Mouse (Mus musculus): Measurements from ENCODE around the gene Ntrk3. TPM values are rescaled to one million over a fixed set of nuclear protein-coding genes. Genes with fewer than 3 reads are reported as not detected.
A peak's percentile ranks its signal among the peaks of the same experiment; 100 is the strongest.

Gene Ntrk3
- polyA plus RNA-seq, 2 experiments: 5.3 to 15.0 TPM

DNA sequence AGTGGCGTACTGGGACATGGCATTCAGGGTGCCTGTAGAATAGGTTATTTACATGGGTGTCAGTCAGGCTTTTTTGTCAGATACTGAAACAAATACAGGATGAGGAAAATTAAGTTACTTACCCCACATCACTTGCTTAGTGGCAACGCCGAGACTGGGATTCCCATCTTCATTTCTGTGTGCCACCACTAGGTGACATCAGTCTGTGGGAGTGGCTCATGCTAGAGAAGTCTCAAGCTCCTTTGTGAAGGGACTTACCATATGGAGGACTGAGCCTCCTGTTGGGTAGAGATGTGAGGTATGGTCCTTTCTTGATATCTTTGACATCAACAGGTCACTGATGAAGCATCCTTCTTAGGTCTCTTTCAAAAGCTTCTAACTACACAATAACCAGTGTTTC is 443.5 kb downstream of the Ntrk3 start:
- no peaks in the 10 kb centered on the region for H3K27me3 ChIP-seq (ENCODE audit: control insufficient read depth, insufficient read depth, low read length)
- H3K4me1 ChIP-seq (ENCODE audit: control insufficient read depth, insufficient read depth, low read length): no peaks in the 10 kb centered on the region
- no peak for TF ChIP-seq POLR2A (IDR thresholded peaks at IDR 0.05; ENCODE audit: borderline replicate concordance, extremely low read depth, insufficient read depth, insufficient read length)
- H3K9me3 ChIP-seq (ENCODE audit: control insufficient read depth, low read length): no peaks in the 10 kb centered on the region
- no peak overlapping the region for H3K4me2 ChIP-seq (replicated peaks; ENCODE audit: low read depth, low read length, severe bottlenecking)
- 79% methylated on average over 3 of the region's 3 CpGs for WGBS
- H3K36me3 ChIP-seq (ENCODE audit: control insufficient read depth, insufficient read depth, low read length): no peaks in the 10 kb centered on the region
- H3K4me3 ChIP-seq (replicated peaks; ENCODE audit: low read length): no peak overlapping the region
- H3K9ac ChIP-seq (ENCODE audit: low read depth, low read length, severe bottlenecking): no peak overlapping the region
- no peak overlapping the region for H3K27ac ChIP-seq (replicated peaks; ENCODE audit: low read depth, low read length)
- DNase-seq (ENCODE audit: low spot score) (no peak), ATAC-seq (ENCODE audit: low FRiP score, low read depth) (no peak)

DNA sequence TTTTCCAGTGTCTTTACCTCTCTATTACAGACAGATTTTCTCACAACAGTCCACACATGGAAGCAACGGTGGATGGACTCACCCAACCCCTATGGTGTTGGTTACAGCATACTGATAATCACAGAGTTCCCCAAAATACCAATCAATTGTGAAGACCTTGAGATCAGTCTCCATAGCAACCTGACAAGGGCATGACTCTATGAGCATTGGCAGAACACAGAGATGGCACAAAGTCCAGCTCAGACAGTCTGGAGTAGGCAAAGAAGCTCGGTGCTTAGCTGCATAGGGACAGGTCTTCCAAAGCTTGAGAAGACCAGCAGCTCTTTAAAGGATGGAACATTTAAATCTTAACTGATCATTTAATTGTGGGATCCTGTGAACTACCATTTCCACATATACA is 447.6 kb downstream of the Ntrk3 start:
- ATAC-seq (ENCODE audit: low FRiP score, low read depth): no peak
- 83% methylated on average over 2 of the region's 2 CpGs for WGBS

DNA sequence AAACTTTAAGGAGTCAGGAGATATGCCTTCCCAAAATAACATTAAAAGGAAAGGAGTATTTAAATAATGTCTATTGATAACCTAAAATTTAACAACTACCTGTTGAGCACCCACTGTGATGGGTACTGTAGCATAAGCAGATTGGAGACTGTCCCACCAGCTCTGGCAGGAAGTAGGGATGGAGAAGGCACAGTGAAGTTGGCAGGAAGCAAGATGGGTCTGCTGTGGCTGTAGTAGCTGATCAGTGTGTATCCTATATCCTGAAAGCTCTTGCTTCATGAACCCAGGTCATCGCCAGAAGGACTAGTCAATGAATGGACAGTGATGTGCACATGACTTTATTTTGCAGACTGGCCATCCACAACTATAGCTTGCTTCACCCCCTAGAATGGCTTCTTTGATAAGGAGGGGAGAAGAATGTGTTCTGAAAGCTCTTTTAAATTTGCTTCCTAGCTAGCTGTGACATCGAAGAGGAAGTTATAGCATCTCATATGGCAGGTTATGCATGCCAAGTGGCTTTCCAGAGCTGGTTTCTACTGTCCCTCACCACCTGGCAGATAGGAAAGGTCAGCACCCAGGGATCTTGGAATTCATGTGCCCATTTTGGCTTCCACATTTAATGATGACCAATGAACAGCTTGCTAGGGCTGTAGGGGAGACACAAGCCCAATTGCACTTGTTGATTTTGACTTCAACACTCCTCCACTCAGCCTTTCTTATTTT is 451.1 kb downstream of the Ntrk3 start:
- Histone ChIP-seq H3K36me3 (ENCODE audit: control insufficient read depth, insufficient read depth, low read length) (no peaks in the 10 kb centered on the region), H3K27ac (replicated peaks; ENCODE audit: low read depth, low read length) (no peak overlapping the region), H3K9me3 (ENCODE audit: control insufficient read depth, low read length) (no peaks in the 10 kb centered on the region), H3K4me1 (ENCODE audit: control insufficient read depth, insufficient read depth, low read length) (no peaks in the 10 kb centered on the region), H3K9ac (ENCODE audit: low read depth, low read length, severe bottlenecking) (no peak overlapping the region), H3K27me3 (ENCODE audit: control insufficient read depth, insufficient read depth, low read length) (no peaks in the 10 kb centered on the region), H3K4me2 (replicated peaks; ENCODE audit: low read depth, low read length, severe bottlenecking) (no peak overlapping the region), H3K4me3 (replicated peaks; ENCODE audit: low read length) (no peak overlapping the region)
- DNase-seq (ENCODE audit: low spot score) (no peak), ATAC-seq (ENCODE audit: low FRiP score, low read depth) (no peak)
- 78% methylated on average over 2 of the region's 2 CpGs for WGBS
- no peak for TF ChIP-seq POLR2A (IDR thresholded peaks at IDR 0.05; ENCODE audit: borderline replicate concordance, extremely low read depth, insufficient read depth, insufficient read length)

More for the DNA sequence above, 447.6 kb downstream of the Ntrk3 start:
- Histone ChIP-seq H3K4me1 (ENCODE audit: control insufficient read depth, insufficient read depth, low read length) (no peaks in the 10 kb centered on the region), H3K9ac (ENCODE audit: low read depth, low read length, severe bottlenecking) (no peak overlapping the region), H3K4me3 (replicated peaks; ENCODE audit: low read length) (no peak overlapping the region), H3K27ac (replicated peaks; ENCODE audit: low read depth, low read length) (no peak overlapping the region), H3K4me2 (replicated peaks; ENCODE audit: low read depth, low read length, severe bottlenecking) (no peak overlapping the region), H3K9me3 (ENCODE audit: control insufficient read depth, low read length) (no peaks in the 10 kb centered on the region), H3K27me3 (ENCODE audit: control insufficient read depth, insufficient read depth, low read length) (no peaks in the 10 kb centered on the region), H3K36me3 (ENCODE audit: control insufficient read depth, insufficient read depth, low read length) (no peaks in the 10 kb centered on the region)
- TF ChIP-seq POLR2A (IDR thresholded peaks at IDR 0.05; ENCODE audit: borderline replicate concordance, extremely low read depth, insufficient read depth, insufficient read length): no peak
- no peak for DNase-seq (ENCODE audit: low spot score)

DNA sequence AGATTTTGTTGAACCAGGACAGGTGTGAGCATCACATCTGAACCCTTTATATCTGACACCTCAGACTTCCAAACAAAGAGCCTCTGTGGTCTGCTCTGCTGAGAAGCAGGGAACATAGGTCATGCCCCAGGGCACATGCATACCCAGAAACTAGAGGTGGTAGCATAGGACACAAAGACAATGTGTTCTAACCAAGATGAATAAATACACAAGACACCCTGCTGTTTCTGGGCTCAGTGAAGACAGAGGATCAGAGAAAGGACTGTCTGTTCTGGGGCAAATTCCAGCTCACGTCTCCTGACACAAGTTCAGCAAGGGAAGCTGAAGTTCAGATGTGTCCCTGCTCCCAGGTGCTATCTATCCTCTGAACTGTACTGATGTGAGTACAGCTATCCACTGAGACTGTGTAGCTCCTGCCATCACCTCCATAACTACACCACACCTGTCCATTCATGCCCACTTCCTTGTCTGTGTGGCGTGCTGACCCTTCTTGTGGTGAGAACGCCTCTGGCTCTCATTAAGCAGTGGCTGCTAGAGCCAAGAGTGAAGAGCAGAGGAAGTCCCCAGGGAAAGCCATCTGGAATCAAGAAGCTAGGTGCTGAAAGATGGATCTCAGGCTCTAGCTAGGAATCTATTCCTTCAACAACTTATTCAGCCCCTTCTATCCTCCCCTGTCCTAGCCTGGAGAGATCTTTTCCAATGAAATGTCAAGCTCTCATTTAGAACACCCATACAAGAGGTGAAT is 468.1 kb downstream of the Ntrk3 start:
- no peak for ATAC-seq (ENCODE audit: low FRiP score, low read depth)
- Histone ChIP-seq H3K9me3 (ENCODE audit: control insufficient read depth, low read length) (no peaks in the 10 kb centered on the region), H3K27me3 (ENCODE audit: control insufficient read depth, insufficient read depth, low read length) (no peaks in the 10 kb centered on the region), H3K9ac (ENCODE audit: low read depth, low read length, severe bottlenecking) (no peak overlapping the region), H3K4me1 (ENCODE audit: control insufficient read depth, insufficient read depth, low read length) (no peaks in the 10 kb centered on the region), H3K27ac (replicated peaks; ENCODE audit: low read depth, low read length) (no peak overlapping the region), H3K36me3 (ENCODE audit: control insufficient read depth, insufficient read depth, low read length) (no peaks in the 10 kb centered on the region), H3K4me2 (replicated peaks; ENCODE audit: low read depth, low read length, severe bottlenecking) (no peak overlapping the region), H3K4me3 (replicated peaks; ENCODE audit: low read length) (no peak overlapping the region)
- 64% methylated on average over 3 of the region's 3 CpGs for WGBS
- no peak for DNase-seq (ENCODE audit: low spot score)
- no peak for TF ChIP-seq POLR2A (IDR thresholded peaks at IDR 0.05; ENCODE audit: borderline replicate concordance, extremely low read depth, insufficient read depth, insufficient read length)

DNA sequence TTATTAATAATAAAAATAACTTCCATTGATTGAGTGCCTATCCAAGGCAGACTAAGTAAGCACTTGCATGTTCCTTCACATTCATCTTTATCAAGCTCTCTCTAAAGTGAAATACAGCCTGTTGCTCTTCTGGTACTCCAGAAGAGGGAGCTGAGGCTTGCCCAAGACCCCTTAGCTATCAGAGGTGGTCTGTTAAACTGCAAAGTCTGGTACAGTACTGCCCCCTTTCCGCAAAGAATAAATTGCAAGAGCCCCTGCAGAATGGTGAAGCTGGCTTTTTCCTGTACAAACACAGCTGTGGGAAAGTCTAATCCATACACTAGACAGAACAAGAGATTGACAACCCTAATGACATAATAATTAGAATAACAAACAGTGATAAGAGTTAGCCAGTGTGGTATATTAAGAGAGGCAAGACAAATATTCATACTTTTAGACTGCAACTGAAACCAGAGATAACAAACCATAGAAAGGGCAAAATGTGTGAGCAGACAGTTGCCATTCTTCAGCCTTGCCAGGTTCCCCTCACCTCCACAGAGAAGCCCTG is 470.3 kb downstream of the Ntrk3 start:
- no peak overlapping the region for H3K4me2 ChIP-seq (replicated peaks; ENCODE audit: low read depth, low read length, severe bottlenecking)
- H3K9me3 ChIP-seq (ENCODE audit: control insufficient read depth, low read length): no peaks in the 10 kb centered on the region
- H3K4me3 ChIP-seq (replicated peaks; ENCODE audit: low read length): no peak overlapping the region
- H3K27ac ChIP-seq (replicated peaks; ENCODE audit: low read depth, low read length): no peak overlapping the region
- no peaks in the 10 kb centered on the region for H3K27me3 ChIP-seq (ENCODE audit: control insufficient read depth, insufficient read depth, low read length)
- DNase-seq (ENCODE audit: low spot score) (peak; percentile 27), ATAC-seq (ENCODE audit: low FRiP score, low read depth) (no peak)
- no peaks in the 10 kb centered on the region for H3K36me3 ChIP-seq (ENCODE audit: control insufficient read depth, insufficient read depth, low read length)
- H3K4me1 ChIP-seq (ENCODE audit: control insufficient read depth, insufficient read depth, low read length): no peaks in the 10 kb centered on the region
- H3K9ac ChIP-seq (ENCODE audit: low read depth, low read length, severe bottlenecking): no peak overlapping the region
- no peak for TF ChIP-seq POLR2A (IDR thresholded peaks at IDR 0.05; ENCODE audit: borderline replicate concordance, extremely low read depth, insufficient read depth, insufficient read length)
- 13% methylated on average over 1 of the region's 1 CpGs for WGBS
